Mouse (Mus musculus): ENCODE results near the gene Rflna. TPM values are rescaled to one million over a fixed set of nuclear protein-coding genes. Genes with fewer than 3 reads are reported as not detected.

Rflna gene
- polyA plus RNA-seq, 1 experiment from 2014 or later, result 4.9 TPM

- H3K27ac ChIP-seq, result peak overlapping the region; percentile 73
- H3K36me3 ChIP-seq, result peaks cover 22% of the 10 kb centered on the region
- no peaks in the 10 kb centered on the region for H3K9me3 ChIP-seq
- peaks cover 61% of the 10 kb centered on the region for H3K4me1 ChIP-seq (replicated peaks)
- 7% methylated on average over 19 of the region's 19 CpGs for WGBS
- H3K4me3 ChIP-seq (replicated peaks), result no peak overlapping the region
- H3K9ac ChIP-seq (replicated peaks), result 0 out of 2 replicates have a peak overlapping the region, but pooled peaks have one; percentile 66
- peak; percentile 21 for ATAC-seq
- no peaks in the 10 kb centered on the region for H3K27me3 ChIP-seq
- peak overlapping the region; percentile 61 for H3K4me2 ChIP-seq (replicated peaks)
Measured at GRCm38 (mm10) chr5:125056696-125057554, 53.9 kb downstream of the Rflna start.

DNA sequence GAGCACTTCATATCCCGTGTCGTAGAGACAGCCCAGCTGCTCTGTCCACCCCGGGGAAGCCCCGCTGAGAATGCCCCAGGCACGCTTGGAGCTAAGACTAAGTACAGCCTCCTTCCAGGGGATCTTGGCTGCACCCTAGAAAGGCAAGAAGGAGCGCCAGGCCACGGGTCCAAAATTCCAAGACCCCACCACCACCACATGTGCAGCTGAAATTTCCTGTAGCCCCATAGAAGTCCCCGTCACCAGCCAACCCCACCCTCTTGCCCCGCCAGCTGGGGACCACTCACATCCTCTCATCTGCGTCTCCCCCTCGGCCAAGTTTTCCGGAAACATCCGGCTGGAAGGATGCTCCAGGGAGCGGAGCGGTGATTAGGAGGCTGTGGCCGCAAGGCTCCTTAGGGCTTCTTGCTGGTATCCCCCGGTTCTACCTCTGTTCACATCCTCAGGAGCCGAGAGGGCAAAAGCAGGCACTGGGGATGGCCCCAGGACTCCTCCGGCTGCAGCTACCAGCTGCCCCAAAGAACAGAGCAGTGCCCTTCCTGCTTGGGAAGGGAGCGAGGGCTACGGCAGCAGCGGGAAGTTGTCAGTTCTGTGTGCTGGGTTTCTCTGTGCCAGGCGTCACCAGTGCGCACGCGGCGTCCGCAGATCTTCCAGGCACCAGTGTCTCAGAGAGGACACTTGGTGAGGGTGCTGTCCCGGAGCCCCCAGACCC lies 54.7 kb downstream of the Rflna start:
- Histone ChIP-seq H3K9me3 (no peaks in the 10 kb centered on the region), H3K4me3 (replicated peaks) (peak overlapping the region; percentile 29), H3K4me1 (replicated peaks) (peaks cover 58% of the 10 kb centered on the region), H3K27ac (peak overlapping the region; percentile 73), H3K36me3 (peaks cover 22% of the 10 kb centered on the region), H3K27me3 (no peaks in the 10 kb centered on the region), H3K4me2 (replicated peaks) (peak overlapping the region; percentile 61), H3K9ac (replicated peaks) (peak overlapping the region; percentile 66)
- WGBS, result 6% methylated on average over 29 of the region's 29 CpGs
- peak; percentile 32 for ATAC-seq

GRCm38 (mm10) chr5:125058267-125058668 lies 55.2 kb downstream of the Rflna start:
- peaks cover 59% of the 10 kb centered on the region for H3K4me1 ChIP-seq (replicated peaks)
- peak overlapping the region; percentile 73 for H3K27ac ChIP-seq
- peak overlapping the region; percentile 66 for H3K9ac ChIP-seq (replicated peaks)
- peak overlapping the region; percentile 29 for H3K4me3 ChIP-seq (replicated peaks)
- H3K9me3 ChIP-seq, result no peaks in the 10 kb centered on the region
- 3% methylated on average over 27 of the region's 29 CpGs for WGBS
- H3K4me2 ChIP-seq (replicated peaks), result peak overlapping the region; percentile 61
- peak; percentile 38 for ATAC-seq
- H3K27me3 ChIP-seq, result no peaks in the 10 kb centered on the region
- peaks cover 19% of the 10 kb centered on the region for H3K36me3 ChIP-seq

Other genes with a start within 250 kb of the Rflna start
- gene Ccdc92, start 140.8 kb upstream of the Rflna start, polyA plus RNA-seq (2015; fragmentation: Nextera tagmentation; extraction: Ambion mirVana), result 24.8 and 28.0 TPM in 2 replicates
- gene Zfp664, start 140.5 kb upstream of the Rflna start, polyA plus RNA-seq (2015; fragmentation: Nextera tagmentation; extraction: Ambion mirVana), result 163 and 174 TPM in 2 replicates
- 20.2 and 22.6 TPM in 2 replicates for gene Ncor2, start 176.0 kb downstream of the Rflna start, polyA plus RNA-seq (2015; fragmentation: Nextera tagmentation; extraction: Ambion mirVana)